Mouse (Mus musculus): ENCODE results near the gene Irx6. TPM values are rescaled to one million over a fixed set of nuclear protein-coding genes. Genes with fewer than 3 reads are reported as not detected.
A peak's percentile ranks its signal among the peaks of the same experiment; 100 is the strongest.

Irx6 gene
- polyA plus RNA-seq, 1 experiment = not detected

- H3K27ac ChIP-seq (ENCODE audit: insufficient read depth, low read length) = no peak overlapping the region
- H3K9ac ChIP-seq (ENCODE audit: low read depth, poor library complexity, severe bottlenecking) = no peak overlapping the region
- H3K4me1 ChIP-seq (ENCODE audit: control insufficient read depth, insufficient read depth, low read length) = no peaks in the 10 kb centered on the region
- H3K36me3 ChIP-seq (ENCODE audit: control insufficient read depth, insufficient read depth, low read length, poor library complexity, severe bottlenecking) = no peaks in the 10 kb centered on the region
- TF ChIP-seq POLR2A (IDR thresholded peaks at IDR 0.05; ENCODE audit: insufficient read depth, low read length) (no peak), CTCF (IDR thresholded peaks at IDR 0.05; ENCODE audit: low read depth, low read length) (no peak), EP300 (IDR thresholded peaks at IDR 0.05; ENCODE audit: insufficient read depth, low read depth, low read length) (no peak)
- no peak overlapping the region for H3K4me3 ChIP-seq (ENCODE audit: low read depth, low read length)
- H3K27me3 ChIP-seq (ENCODE audit: control insufficient read depth, insufficient read depth, low read length, poor library complexity, severe bottlenecking) = no peaks in the 10 kb centered on the region
- H3K9me3 ChIP-seq (replicated peaks; ENCODE audit: control insufficient read depth, insufficient read depth, low read length, poor library complexity, severe bottlenecking) = 0 out of 2 replicates have a peak, but pooled peaks cover 7% of the 10 kb centered on the region
Observed at GRCm38 (mm10) chr8:92664207-92664606, 9.9 kb upstream of the Irx6 start.

GRCm38 (mm10) chr8:92670236-92670635, 3.9 kb upstream of the Irx6 start:
- Histone ChIP-seq H3K27ac (ENCODE audit: insufficient read depth, low read length) (no peak overlapping the region), H3K36me3 (ENCODE audit: control insufficient read depth, insufficient read depth, low read length, poor library complexity, severe bottlenecking) (no peaks in the 10 kb centered on the region), H3K9ac (ENCODE audit: low read depth, poor library complexity, severe bottlenecking) (no peak overlapping the region), H3K9me3 (replicated peaks; ENCODE audit: control insufficient read depth, insufficient read depth, low read length, poor library complexity, severe bottlenecking) (no peaks in the 10 kb centered on the region), H3K4me3 (ENCODE audit: low read depth, low read length) (no peak overlapping the region), H3K4me1 (ENCODE audit: control insufficient read depth, insufficient read depth, low read length) (no peaks in the 10 kb centered on the region), H3K27me3 (ENCODE audit: control insufficient read depth, insufficient read depth, low read length, poor library complexity, severe bottlenecking) (peaks cover 14% of the 10 kb centered on the region)
- TF ChIP-seq POLR2A (IDR thresholded peaks at IDR 0.05; ENCODE audit: insufficient read depth, low read length) = no peak
- TF ChIP-seq CTCF (IDR thresholded peaks at IDR 0.05; ENCODE audit: low read depth, low read length) = no peak
- TF ChIP-seq EP300 (IDR thresholded peaks at IDR 0.05; ENCODE audit: insufficient read depth, low read depth, low read length) = no peak

DNA sequence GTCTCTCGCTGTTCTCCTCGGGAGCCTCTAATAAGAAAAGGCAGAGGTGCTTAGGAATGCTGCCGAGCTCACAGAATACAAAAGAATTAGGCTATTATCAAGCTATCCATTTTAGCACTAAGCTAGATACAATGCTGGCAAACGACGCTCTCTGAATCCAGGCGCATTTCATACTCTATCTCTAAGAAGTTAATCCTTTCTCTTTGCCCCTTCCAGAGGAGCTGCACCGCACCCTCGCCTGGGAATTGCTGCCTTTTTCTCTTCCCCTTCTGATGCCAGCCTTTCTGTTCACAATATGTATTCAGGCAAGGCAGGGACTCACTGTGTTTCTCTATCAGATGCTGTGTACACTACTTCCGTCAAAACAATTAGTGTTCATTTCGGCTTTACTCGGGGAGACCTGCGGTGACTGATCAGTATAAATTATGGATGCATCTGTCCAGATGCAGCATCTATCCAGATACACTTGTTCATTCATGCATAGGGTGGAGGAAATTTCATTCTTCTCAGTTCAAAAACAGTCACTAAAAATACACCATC, 3.4 kb upstream of the Irx6 start:
- no peaks in the 10 kb centered on the region for H3K4me1 ChIP-seq (ENCODE audit: control insufficient read depth, insufficient read depth, low read length)
- H3K9me3 ChIP-seq (replicated peaks; ENCODE audit: control insufficient read depth, insufficient read depth, low read length, poor library complexity, severe bottlenecking) = no peaks in the 10 kb centered on the region
- H3K9ac ChIP-seq (ENCODE audit: low read depth, poor library complexity, severe bottlenecking) = no peak overlapping the region
- TF ChIP-seq EP300 (IDR thresholded peaks at IDR 0.05; ENCODE audit: insufficient read depth, low read depth, low read length) = no peak
- no peak for TF ChIP-seq POLR2A (IDR thresholded peaks at IDR 0.05; ENCODE audit: insufficient read depth, low read length)
- TF ChIP-seq CTCF (IDR thresholded peaks at IDR 0.05; ENCODE audit: low read depth, low read length) = no peak
- peaks cover 18% of the 10 kb centered on the region for H3K27me3 ChIP-seq (ENCODE audit: control insufficient read depth, insufficient read depth, low read length, poor library complexity, severe bottlenecking)
- H3K36me3 ChIP-seq (ENCODE audit: control insufficient read depth, insufficient read depth, low read length, poor library complexity, severe bottlenecking) = no peaks in the 10 kb centered on the region
- no peak overlapping the region for H3K4me3 ChIP-seq (ENCODE audit: low read depth, low read length)
- no peak overlapping the region for H3K27ac ChIP-seq (ENCODE audit: insufficient read depth, low read length)

GRCm38 (mm10) chr8:92671892-92672291, 2.2 kb upstream of the Irx6 start:
- peaks cover 23% of the 10 kb centered on the region for H3K27me3 ChIP-seq (ENCODE audit: control insufficient read depth, insufficient read depth, low read length, poor library complexity, severe bottlenecking)
- no peak overlapping the region for H3K4me3 ChIP-seq (ENCODE audit: low read depth, low read length)
- H3K36me3 ChIP-seq (ENCODE audit: control insufficient read depth, insufficient read depth, low read length, poor library complexity, severe bottlenecking) = no peaks in the 10 kb centered on the region
- no peaks in the 10 kb centered on the region for H3K9me3 ChIP-seq (replicated peaks; ENCODE audit: control insufficient read depth, insufficient read depth, low read length, poor library complexity, severe bottlenecking)
- no peak overlapping the region for H3K9ac ChIP-seq (ENCODE audit: low read depth, poor library complexity, severe bottlenecking)
- H3K27ac ChIP-seq (ENCODE audit: insufficient read depth, low read length) = no peak overlapping the region
- H3K4me1 ChIP-seq (ENCODE audit: control insufficient read depth, insufficient read depth, low read length) = no peaks in the 10 kb centered on the region
- TF ChIP-seq POLR2A (IDR thresholded peaks at IDR 0.05; ENCODE audit: insufficient read depth, low read length) (no peak), EP300 (IDR thresholded peaks at IDR 0.05; ENCODE audit: insufficient read depth, low read depth, low read length) (no peak), CTCF (IDR thresholded peaks at IDR 0.05; ENCODE audit: low read depth, low read length) (no peak)

DNA sequence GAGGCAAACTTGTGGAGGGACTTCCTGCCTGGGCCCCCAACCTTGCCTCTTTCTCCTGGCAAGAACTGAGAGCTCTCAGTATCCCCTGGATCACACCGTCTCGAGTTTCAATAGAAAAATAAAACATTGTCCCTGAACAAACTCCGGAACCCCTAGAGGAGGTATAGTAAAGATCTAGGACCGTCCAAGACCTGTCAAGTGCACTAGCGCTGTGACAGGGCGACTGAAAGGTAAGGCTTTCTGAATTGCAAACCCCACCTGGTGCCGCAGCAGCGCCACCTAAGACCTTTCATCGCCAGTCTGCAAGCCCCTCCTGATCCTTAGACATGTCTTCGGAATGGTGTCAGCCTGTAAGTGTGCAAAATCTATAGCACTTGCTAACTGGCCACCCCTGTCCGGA, 987 bp upstream of the Irx6 start:
- H3K36me3 ChIP-seq (ENCODE audit: control insufficient read depth, insufficient read depth, low read length, poor library complexity, severe bottlenecking) = no peaks in the 10 kb centered on the region
- 0 out of 2 replicates have a peak overlapping the region, but pooled peaks have one; percentile 21 for H3K9ac ChIP-seq (ENCODE audit: low read depth, poor library complexity, severe bottlenecking)

DNA sequence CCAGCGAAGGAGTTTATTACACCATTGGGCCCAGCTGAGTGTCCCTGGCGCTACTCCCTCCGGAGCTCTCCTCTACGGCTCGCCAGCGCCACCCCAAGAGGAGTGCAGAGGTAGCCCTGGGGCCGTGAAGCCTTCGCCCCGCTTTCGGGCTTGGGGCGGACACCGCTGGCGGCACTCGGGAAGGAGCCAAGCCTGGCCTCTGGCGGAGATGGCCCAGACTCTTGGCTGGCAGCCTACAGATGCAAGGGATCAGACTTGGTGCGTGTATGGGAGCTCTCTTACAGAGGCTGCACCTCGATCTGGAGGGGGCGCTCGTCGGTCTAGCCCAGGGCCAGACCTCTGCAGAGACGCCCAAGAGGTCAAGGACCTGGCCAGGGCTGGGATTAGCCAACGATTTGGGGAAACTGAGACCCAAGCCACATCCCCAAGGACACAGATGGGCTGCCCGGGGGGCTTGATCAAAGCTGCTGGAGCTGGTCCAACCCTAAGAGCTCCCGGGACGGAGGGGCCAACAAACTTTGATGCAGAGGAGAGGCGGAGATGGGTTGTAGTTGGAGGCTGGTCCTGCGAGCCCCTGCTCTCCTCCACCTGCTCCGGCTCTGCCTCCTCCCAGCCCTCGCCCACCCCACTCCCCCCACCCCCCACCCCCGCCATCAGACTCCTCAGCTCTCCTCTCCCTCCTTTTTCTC, 389 bp upstream of the Irx6 start:
- Histone ChIP-seq H3K9me3 (replicated peaks; ENCODE audit: control insufficient read depth, insufficient read depth, low read length, poor library complexity, severe bottlenecking) (no peaks in the 10 kb centered on the region), H3K4me3 (ENCODE audit: low read depth, low read length) (peak overlapping the region; percentile 25), H3K27me3 (ENCODE audit: control insufficient read depth, insufficient read depth, low read length, poor library complexity, severe bottlenecking) (peaks cover 30% of the 10 kb centered on the region), H3K9ac (ENCODE audit: low read depth, poor library complexity, severe bottlenecking) (peak overlapping the region; percentile 21), H3K27ac (ENCODE audit: insufficient read depth, low read length) (no peak overlapping the region), H3K36me3 (ENCODE audit: control insufficient read depth, insufficient read depth, low read length, poor library complexity, severe bottlenecking) (no peaks in the 10 kb centered on the region), H3K4me1 (ENCODE audit: control insufficient read depth, insufficient read depth, low read length) (no peaks in the 10 kb centered on the region)
- TF ChIP-seq CTCF (IDR thresholded peaks at IDR 0.05; ENCODE audit: low read depth, low read length) (peak; percentile 38), POLR2A (IDR thresholded peaks at IDR 0.05; ENCODE audit: insufficient read depth, low read length) (no peak), EP300 (IDR thresholded peaks at IDR 0.05; ENCODE audit: insufficient read depth, low read depth, low read length) (no peak)

More for the DNA sequence above, 987 bp upstream of the Irx6 start:
- Histone ChIP-seq H3K4me1 (ENCODE audit: control insufficient read depth, insufficient read depth, low read length) (no peaks in the 10 kb centered on the region), H3K9me3 (replicated peaks; ENCODE audit: control insufficient read depth, insufficient read depth, low read length, poor library complexity, severe bottlenecking) (no peaks in the 10 kb centered on the region), H3K27me3 (ENCODE audit: control insufficient read depth, insufficient read depth, low read length, poor library complexity, severe bottlenecking) (peaks cover 30% of the 10 kb centered on the region), H3K27ac (ENCODE audit: insufficient read depth, low read length) (no peak overlapping the region), H3K4me3 (ENCODE audit: low read depth, low read length) (peak overlapping the region; percentile 25)
- TF ChIP-seq POLR2A (IDR thresholded peaks at IDR 0.05; ENCODE audit: insufficient read depth, low read length) (no peak), CTCF (IDR thresholded peaks at IDR 0.05; ENCODE audit: low read depth, low read length) (no peak), EP300 (IDR thresholded peaks at IDR 0.05; ENCODE audit: insufficient read depth, low read depth, low read length) (no peak)

Measured in ES-Bruce4 (cell line).